Mouse (Mus musculus) kidney, adult 2 months (tissue): Measurements from ENCODE around the gene Grk1. TPM values are rescaled to one million over a fixed set of nuclear protein-coding genes. Genes with fewer than 3 reads are reported as not detected.

Experiments used
- DNase-seq: peaks from one replicate; pipeline ENCODE4 v3.0.0; 2021
- H3K27ac ChIP-seq: fragments of 200-500 bp; 2 replicates; pipeline ENCODE4 v1.5.1; 2012; ENCODE audit warnings: low read depth, low read length, control low read depth, inconsistent platforms; ENCODE audit not compliant: insufficient read depth
- H3K27me3 ChIP-seq: fragments of 200-500 bp; replicated peaks from 2 replicates; pipeline ENCODE4 v1.6.1; 2012; ENCODE audit warnings: mild to moderate bottlenecking, moderate library complexity, low read length, inconsistent platforms; ENCODE audit not compliant: control insufficient read depth, insufficient read depth
- H3K36me3 ChIP-seq: fragments of 200-500 bp; 2 replicates; pipeline ENCODE4 v1.6.1; 2012; ENCODE audit warnings: mild to moderate bottlenecking, moderate library complexity, low read length, inconsistent platforms; ENCODE audit not compliant: control insufficient read depth, insufficient read depth
- H3K4me1 ChIP-seq: fragments of 200-500 bp; 2 replicates; pipeline ENCODE4 v1.6.1; 2011; ENCODE audit warnings: low read length; ENCODE audit not compliant: control insufficient read depth, insufficient read depth
- H3K4me3 ChIP-seq: fragments of 200-500 bp; 2 replicates; pipeline ENCODE4 v1.5.1; 2011; ENCODE audit warnings: mild to moderate bottlenecking, low read depth, low read length, control low read depth; ENCODE audit not compliant: insufficient read depth
- CTCF ChIP-seq: fragments of 200-500 bp; conservative IDR thresholded peaks from 2 replicates; pipeline ENCODE4 v1.5.1; 2011; ENCODE audit warnings: low read depth, mild to moderate bottlenecking, control low read depth, low read length, moderate library complexity, mixed read lengths; ENCODE audit not compliant: insufficient read depth, insufficient read length
- POLR2A ChIP-seq: fragments of 200-500 bp; IDR thresholded peaks from one replicate; pipeline ENCODE4 v1.6.1; 2011; ENCODE audit warnings: low read depth, low read length, control low read depth
- WGBS: fragments of 180-500 bp; shearing (Covaris S2); methylation state at CpG from one replicate; pipeline ENCODE4 v1.1.7; 2018; 5-methylcytosine and 5-hydroxymethylcytosine counted together
- polyA plus RNA-seq: library from polyadenylated mRNA; depleted of rRNA; stranded (reverse); fragments of >200 nt; gene quantifications from 2 replicates; pipeline ENCODE4 v1.2.3, GENCODE M21; 2012

Grk1 gene
- polyA plus RNA-seq, 1 experiment = 0.02 TPM

- Histone ChIP-seq H3K27ac (no peak overlapping the region), H3K27me3 (no peaks in the 10 kb centered on the region), H3K4me1 (no peaks in the 10 kb centered on the region), H3K4me3 (no peak overlapping the region), H3K36me3 (no peaks in the 10 kb centered on the region)
- no peak for DNase-seq
- TF ChIP-seq CTCF = no peak
- TF ChIP-seq POLR2A = no peak
- WGBS = 89% methylated on average over 4 of the region's 4 CpGs
Measured at GRCm38 (mm10) chr8:13382999-13383398, 21.9 kb upstream of the Grk1 start.

DNA sequence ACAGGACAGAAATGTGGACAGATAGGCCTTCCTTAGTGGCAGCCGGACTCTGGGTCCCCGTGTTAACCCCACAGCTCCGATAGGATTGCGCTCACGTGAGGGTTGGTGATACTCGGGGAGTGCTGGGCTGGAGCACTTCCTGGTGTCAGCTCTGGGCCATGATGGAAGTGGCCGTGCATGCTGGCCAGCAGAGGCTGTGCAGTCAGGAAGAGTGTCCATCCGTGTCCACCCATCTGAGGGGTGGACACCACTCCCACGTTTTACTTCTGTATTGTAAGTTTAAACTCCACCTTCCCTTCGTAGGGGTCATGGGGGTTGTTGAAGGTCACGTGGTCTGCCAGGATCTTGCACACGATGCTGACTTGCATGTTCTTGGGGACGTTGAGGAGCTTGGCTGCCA, 18.5 kb upstream of the Grk1 start:
- no peak overlapping the region for H3K27ac ChIP-seq
- H3K4me1 ChIP-seq = no peaks in the 10 kb centered on the region
- no peaks in the 10 kb centered on the region for H3K36me3 ChIP-seq
- H3K4me3 ChIP-seq = no peak overlapping the region
- whole genome bisulfite sequencing = 37% methylated on average over 13 of the region's 13 CpGs
- TF ChIP-seq POLR2A = no peak
- DNase-seq = no peak
- H3K27me3 ChIP-seq = no peaks in the 10 kb centered on the region

GRCm38 (mm10) chr8:13387728-13388127, 17.2 kb upstream of the Grk1 start:
- Histone ChIP-seq H3K27me3 (no peaks in the 10 kb centered on the region), H3K36me3 (no peaks in the 10 kb centered on the region), H3K4me3 (no peak overlapping the region), H3K4me1 (no peaks in the 10 kb centered on the region), H3K27ac (no peak overlapping the region)
- 73% methylated on average over 8 of the region's 8 CpGs for WGBS
- no peak for DNase-seq
- TF ChIP-seq CTCF (no peak), POLR2A (no peak)

GRCm38 (mm10) chr8:13388744-13389143, 16.1 kb upstream of the Grk1 start:
- WGBS = 75% methylated on average over 2 of the region's 2 CpGs
- no peaks in the 10 kb centered on the region for H3K36me3 ChIP-seq
- TF ChIP-seq POLR2A (no peak), CTCF (no peak)
- H3K4me1 ChIP-seq = no peaks in the 10 kb centered on the region
- no peaks in the 10 kb centered on the region for H3K27me3 ChIP-seq
- no peak for DNase-seq
- H3K4me3 ChIP-seq = no peak overlapping the region
- H3K27ac ChIP-seq = no peak overlapping the region

GRCm38 (mm10) chr8:13393869-13394268, 11.0 kb upstream of the Grk1 start:
- no peak overlapping the region for H3K27ac ChIP-seq
- no peak for DNase-seq
- 89% methylated on average over 7 of the region's 7 CpGs for WGBS
- H3K36me3 ChIP-seq = no peaks in the 10 kb centered on the region
- no peak overlapping the region for H3K4me3 ChIP-seq
- TF ChIP-seq CTCF (no peak), POLR2A (no peak)
- no peaks in the 10 kb centered on the region for H3K27me3 ChIP-seq
- H3K4me1 ChIP-seq = no peaks in the 10 kb centered on the region

GRCm38 (mm10) chr8:13396725-13397124, 8.2 kb upstream of the Grk1 start, which contains the start of gene Atp4b:
Gene Atp4b (minus strand): TSS chr8:13396825.
- no peaks in the 10 kb centered on the region for H3K4me1 ChIP-seq
- no peaks in the 10 kb centered on the region for H3K27me3 ChIP-seq
- H3K36me3 ChIP-seq = no peaks in the 10 kb centered on the region
- H3K27ac ChIP-seq = no peak within 1 kb of the TSS
- 86% methylated on average over 5 of the region's 5 CpGs for WGBS
- no peak for TF ChIP-seq POLR2A
- no peak for TF ChIP-seq CTCF
- no peak within 1 kb of the TSS for H3K4me3 ChIP-seq
- DNase-seq = no peak

GRCm38 (mm10) chr8:13403517-13403916, 1.4 kb upstream of the Grk1 start:
- Histone ChIP-seq H3K27ac (no peak overlapping the region), H3K27me3 (no peaks in the 10 kb centered on the region), H3K4me3 (no peak overlapping the region), H3K36me3 (no peaks in the 10 kb centered on the region), H3K4me1 (no peaks in the 10 kb centered on the region)
- DNase-seq = no peak
- WGBS = 54% methylated on average over 6 of the region's 6 CpGs
- no peak for TF ChIP-seq POLR2A
- TF ChIP-seq CTCF = no peak

- Histone ChIP-seq H3K4me3 (no peak overlapping the region), H3K27me3 (no peaks in the 10 kb centered on the region), H3K36me3 (no peaks in the 10 kb centered on the region), H3K4me1 (no peaks in the 10 kb centered on the region), H3K27ac (no peak overlapping the region)
- WGBS = 84% methylated on average over 5 of the region's 5 CpGs
- DNase-seq = no peak
- TF ChIP-seq CTCF = no peak
- TF ChIP-seq POLR2A = no peak
Measured at GRCm38 (mm10) chr8:13406011-13406410, 1.1 kb downstream of the Grk1 start.
